Mouse (Mus musculus): ENCODE data around the gene Spaca4. TPM values are rescaled to one million over a fixed set of nuclear protein-coding genes. Genes with fewer than 3 reads are reported as not detected.

Gene Spaca4
- polyA plus RNA-seq, 1 experiment: not detected

GRCm38 (mm10) chr7:45750162-45750561 lies 24.5 kb upstream of the Spaca4 start:
- Histone ChIP-seq H3K4me1 (ENCODE audit: control insufficient read depth, insufficient read depth, low read length) (peaks cover 4% of the 10 kb centered on the region; the same call in 1 of the 2 replicates), H3K27ac (ENCODE audit: insufficient read depth, low read length) (no peak overlapping the region)

GRCm38 (mm10) chr7:45749401-45749800 lies 23.8 kb upstream of the Spaca4 start:
- H3K4me1 ChIP-seq (ENCODE audit: control insufficient read depth, insufficient read depth, low read length): peaks cover 4% of the 10 kb centered on the region; the same call in 1 of the 2 replicates
- H3K4me3 ChIP-seq (ENCODE audit: insufficient read depth, low read length): no peak overlapping the region
- H3K27ac ChIP-seq (ENCODE audit: insufficient read depth, low read length): no peak overlapping the region
- TF ChIP-seq CTCF (IDR thresholded peaks at IDR 0.05; ENCODE audit: extremely low read depth, insufficient read depth, low read length): no peak
- no peak for TF ChIP-seq POLR2A (IDR thresholded peaks at IDR 0.05; ENCODE audit: extremely low read depth, insufficient read depth, low read length)

More at GRCm38 (mm10) chr7:45750162-45750561, 24.5 kb upstream of the Spaca4 start:
- H3K4me3 ChIP-seq (ENCODE audit: insufficient read depth, low read length): no peak overlapping the region
- TF ChIP-seq POLR2A (IDR thresholded peaks at IDR 0.05; ENCODE audit: extremely low read depth, insufficient read depth, low read length): no peak
- TF ChIP-seq CTCF (IDR thresholded peaks at IDR 0.05; ENCODE audit: extremely low read depth, insufficient read depth, low read length): no peak

- no peak overlapping the region for H3K4me3 ChIP-seq (ENCODE audit: insufficient read depth, low read length)
- peaks cover 4% of the 10 kb centered on the region; the same call in 1 of the 2 replicates for H3K4me1 ChIP-seq (ENCODE audit: control insufficient read depth, insufficient read depth, low read length)
Observed at GRCm38 (mm10) chr7:45748110-45748509, 22.5 kb upstream of the Spaca4 start.

GRCm38 (mm10) chr7:45747450-45747849 lies 21.8 kb upstream of the Spaca4 start:
- Histone ChIP-seq H3K27ac (ENCODE audit: insufficient read depth, low read length) (no peak overlapping the region), H3K4me3 (ENCODE audit: insufficient read depth, low read length) (no peak overlapping the region), H3K4me1 (ENCODE audit: control insufficient read depth, insufficient read depth, low read length) (peaks cover 4% of the 10 kb centered on the region; the same call in 1 of the 2 replicates)
- TF ChIP-seq CTCF (IDR thresholded peaks at IDR 0.05; ENCODE audit: extremely low read depth, insufficient read depth, low read length) (no peak), POLR2A (IDR thresholded peaks at IDR 0.05; ENCODE audit: extremely low read depth, insufficient read depth, low read length) (no peak)

More at GRCm38 (mm10) chr7:45748110-45748509, 22.5 kb upstream of the Spaca4 start:
- TF ChIP-seq POLR2A (IDR thresholded peaks at IDR 0.05; ENCODE audit: extremely low read depth, insufficient read depth, low read length) (no peak), CTCF (IDR thresholded peaks at IDR 0.05; ENCODE audit: extremely low read depth, insufficient read depth, low read length) (no peak)
- H3K27ac ChIP-seq (ENCODE audit: insufficient read depth, low read length): no peak overlapping the region

GRCm38 (mm10) chr7:45746518-45746917 lies 20.9 kb upstream of the Spaca4 start:
- Histone ChIP-seq H3K4me3 (ENCODE audit: insufficient read depth, low read length) (no peak overlapping the region), H3K27ac (ENCODE audit: insufficient read depth, low read length) (no peak overlapping the region), H3K4me1 (ENCODE audit: control insufficient read depth, insufficient read depth, low read length) (peaks cover 4% of the 10 kb centered on the region; the same call in 1 of the 2 replicates)
- TF ChIP-seq POLR2A (IDR thresholded peaks at IDR 0.05; ENCODE audit: extremely low read depth, insufficient read depth, low read length) (no peak), CTCF (IDR thresholded peaks at IDR 0.05; ENCODE audit: extremely low read depth, insufficient read depth, low read length) (0 out of 2 replicates have a peak, but pooled peaks have one; percentile 32)

- TF ChIP-seq POLR2A (IDR thresholded peaks at IDR 0.05; ENCODE audit: extremely low read depth, insufficient read depth, low read length): no peak
- TF ChIP-seq CTCF (IDR thresholded peaks at IDR 0.05; ENCODE audit: extremely low read depth, insufficient read depth, low read length): no peak
- Histone ChIP-seq H3K4me3 (ENCODE audit: insufficient read depth, low read length) (no peak overlapping the region), H3K4me1 (ENCODE audit: control insufficient read depth, insufficient read depth, low read length) (0 out of 2 replicates have a peak, but pooled peaks cover 1% of the 10 kb centered on the region), H3K27ac (ENCODE audit: insufficient read depth, low read length) (no peak overlapping the region)
Observed at GRCm38 (mm10) chr7:45744387-45744786, 18.8 kb upstream of the Spaca4 start.

GRCm38 (mm10) chr7:45742338-45742737 lies 16.7 kb upstream of the Spaca4 start:
- peak; percentile 38 for TF ChIP-seq CTCF (IDR thresholded peaks at IDR 0.05; ENCODE audit: extremely low read depth, insufficient read depth, low read length)
- no peak for TF ChIP-seq POLR2A (IDR thresholded peaks at IDR 0.05; ENCODE audit: extremely low read depth, insufficient read depth, low read length)

GRCm38 (mm10) chr7:45741777-45742176 lies 16.2 kb upstream of the Spaca4 start:
- peak overlapping the region; percentile 35 for H3K4me3 ChIP-seq (ENCODE audit: insufficient read depth, low read length)

More at GRCm38 (mm10) chr7:45742338-45742737, 16.7 kb upstream of the Spaca4 start:
- Histone ChIP-seq H3K4me1 (ENCODE audit: control insufficient read depth, insufficient read depth, low read length) (no peaks in the 10 kb centered on the region), H3K27ac (ENCODE audit: insufficient read depth, low read length) (peak overlapping the region; percentile 16; the same call in 1 of the 2 replicates), H3K4me3 (ENCODE audit: insufficient read depth, low read length) (peak overlapping the region; percentile 35)

GRCm38 (mm10) chr7:45741308-45741707 lies 15.7 kb upstream of the Spaca4 start:
- peak overlapping the region; percentile 35 for H3K4me3 ChIP-seq (ENCODE audit: insufficient read depth, low read length)
- peak overlapping the region; percentile 18 for H3K27ac ChIP-seq (ENCODE audit: insufficient read depth, low read length)

More at GRCm38 (mm10) chr7:45741777-45742176, 16.2 kb upstream of the Spaca4 start:
- TF ChIP-seq CTCF (IDR thresholded peaks at IDR 0.05; ENCODE audit: extremely low read depth, insufficient read depth, low read length) (no peak), POLR2A (IDR thresholded peaks at IDR 0.05; ENCODE audit: extremely low read depth, insufficient read depth, low read length) (peak; percentile 96)
- no peaks in the 10 kb centered on the region for H3K4me1 ChIP-seq (ENCODE audit: control insufficient read depth, insufficient read depth, low read length)
- peak overlapping the region; percentile 18 for H3K27ac ChIP-seq (ENCODE audit: insufficient read depth, low read length)

GRCm38 (mm10) chr7:45739820-45740219 lies 14.2 kb upstream of the Spaca4 start:
- no peaks in the 10 kb centered on the region for H3K4me1 ChIP-seq (ENCODE audit: control insufficient read depth, insufficient read depth, low read length)
- TF ChIP-seq POLR2A (IDR thresholded peaks at IDR 0.05; ENCODE audit: extremely low read depth, insufficient read depth, low read length) (no peak), CTCF (IDR thresholded peaks at IDR 0.05; ENCODE audit: extremely low read depth, insufficient read depth, low read length) (no peak)
- no peak overlapping the region for H3K4me3 ChIP-seq (ENCODE audit: insufficient read depth, low read length)
- H3K27ac ChIP-seq (ENCODE audit: insufficient read depth, low read length): no peak overlapping the region

More at GRCm38 (mm10) chr7:45741308-45741707, 15.7 kb upstream of the Spaca4 start:
- TF ChIP-seq CTCF (IDR thresholded peaks at IDR 0.05; ENCODE audit: extremely low read depth, insufficient read depth, low read length) (no peak), POLR2A (IDR thresholded peaks at IDR 0.05; ENCODE audit: extremely low read depth, insufficient read depth, low read length) (no peak)
- no peaks in the 10 kb centered on the region for H3K4me1 ChIP-seq (ENCODE audit: control insufficient read depth, insufficient read depth, low read length)

Data from cortical plate, adult 2 months (tissue).